Mouse (Mus musculus) MEL (cell line): Measurements from ENCODE around the gene Rassf3. TPM values are rescaled to one million over a fixed set of nuclear protein-coding genes. Genes with fewer than 3 reads are reported as not detected.

ENCODE experiments used
- DNase-seq: peaks from one replicate; pipeline ENCODE4 v3.0.0; 2011; ENCODE audit warnings: low read depth, low spot score
- H3K27ac ChIP-seq: 2 replicates; pipeline ENCODE4 v1.5.1; 2012; ENCODE audit warnings: low read depth, mild to moderate bottlenecking, control low read depth, low read length, moderate library complexity; ENCODE audit not compliant: control insufficient read depth
- H3K27me3 ChIP-seq, 2 experiments: fragments of 150-350 bp in 1 of 2; sonication (generic) in 1 of 2; 2 replicates each; pipeline ENCODE4 v1.6.1; 2012; ENCODE audit warnings: low read length in 2 of 2, mild to moderate bottlenecking in 2 of 2, improper control_type of control experiment in 1 of 2, moderate library complexity in 1 of 2; ENCODE audit not compliant: insufficient read depth in 2 of 2, control insufficient read depth in 1 of 2
- H3K36me3 ChIP-seq, 2 experiments: 2 replicates each; pipeline ENCODE4 v1.6.1; 2012 to 2014; ENCODE audit warnings: low read length in 2 of 2, improper control_type of control experiment in 1 of 2, inconsistent platforms in 1 of 2, mild to moderate bottlenecking in 1 of 2; ENCODE audit not compliant: insufficient read depth in 2 of 2, control insufficient read depth in 1 of 2
- H3K4me1 ChIP-seq, 2 experiments: fragments of 150-350 bp in 1 of 2; sonication (generic) in 1 of 2; 2 replicates each; pipeline ENCODE4 v1.6.1; 2012; ENCODE audit warnings: low read length in 2 of 2, improper control_type of control experiment in 1 of 2, mild to moderate bottlenecking in 1 of 2; ENCODE audit not compliant: insufficient read depth in 2 of 2, control insufficient read depth in 1 of 2
- H3K4me3 ChIP-seq, 2 experiments: fragments of 150-350 bp in 1 of 2; sonication (generic) in 1 of 2; 2 replicates each; pipeline ENCODE4 v1.5.1; 2012; ENCODE audit warnings: low read depth in 2 of 2, low read length in 2 of 2, mild to moderate bottlenecking in 2 of 2, moderate library complexity in 2 of 2, control low read depth in 1 of 2, improper control_type of control experiment in 1 of 2; ENCODE audit not compliant: control insufficient read depth in 1 of 2, insufficient read depth in 1 of 2
- H3K79me2 ChIP-seq: 2 replicates; pipeline ENCODE4 v1.6.1; 2012; ENCODE audit warnings: mild to moderate bottlenecking, low read length, moderate library complexity; ENCODE audit not compliant: control insufficient read depth, poor library complexity, insufficient read depth
- H3K9ac ChIP-seq: 2 replicates; pipeline ENCODE4 v1.6.1; 2012; ENCODE audit warnings: low read depth, mild to moderate bottlenecking, control low read depth, low read length, moderate library complexity; ENCODE audit not compliant: control insufficient read depth, poor library complexity, severe bottlenecking
- H3K9me3 ChIP-seq: fragments of 150-350 bp; sonication (generic); replicated peaks from 2 replicates; pipeline ENCODE4 v1.6.1; 2012; ENCODE audit warnings: mild to moderate bottlenecking, low read length, improper control_type of control experiment, moderate library complexity; ENCODE audit not compliant: insufficient read depth
- BHLHE40 ChIP-seq: IDR thresholded peaks from 2 replicates; pipeline ENCODE4 v1.6.1; 2012; ENCODE audit warnings: low read depth, mild to moderate bottlenecking, inconsistent platforms, low read length, improper control_type of control experiment, borderline replicate concordance
- CHD2 ChIP-seq: IDR thresholded peaks from 2 replicates; pipeline ENCODE4 v1.6.1; 2011; ENCODE audit warnings: low read length, improper control_type of control experiment
- E2F4 ChIP-seq: IDR thresholded peaks from 2 replicates; pipeline ENCODE4 v1.6.1; 2011; ENCODE audit warnings: low read depth, low read length, improper control_type of control experiment, borderline replicate concordance
- ELF1 ChIP-seq: IDR thresholded peaks from 2 replicates; pipeline ENCODE4 v1.6.1; 2014; ENCODE audit warnings: low read depth, mild to moderate bottlenecking, inconsistent platforms, low read length, improper control_type of control experiment, moderate library complexity
- EP300 ChIP-seq, 2 experiments: IDR thresholded peaks; 2 replicates each; pipeline ENCODE4 v1.6.1; 2011; ENCODE audit warnings: improper control_type of control experiment in 2 of 2, low read length in 2 of 2, low read depth in 1 of 2, mild to moderate bottlenecking in 1 of 2
- ETS1 ChIP-seq: IDR thresholded peaks from 2 replicates; pipeline ENCODE4 v1.6.1; 2012; ENCODE audit warnings: low read depth, mild to moderate bottlenecking, inconsistent platforms, low read length, improper control_type of control experiment, moderate library complexity
- GATA1 ChIP-seq: IDR thresholded peaks from 2 replicates; pipeline ENCODE4 v1.6.1; 2011; ENCODE audit warnings: low read depth, low read length, improper control_type of control experiment
- HCFC1 ChIP-seq: IDR thresholded peaks from 2 replicates; pipeline ENCODE4 v1.6.1; 2012; ENCODE audit warnings: low read depth, mild to moderate bottlenecking, inconsistent platforms, low read length, improper control_type of control experiment, moderate library complexity
- KAT2A ChIP-seq: conservative IDR thresholded peaks from 2 replicates; pipeline ENCODE4 v1.6.1; 2012; ENCODE audit warnings: low read depth, low read length, improper control_type of control experiment, inconsistent platforms
- MAFK ChIP-seq: IDR thresholded peaks from 2 replicates; pipeline ENCODE4 v1.6.1; 2011; ENCODE audit warnings: low read depth, mild to moderate bottlenecking, low read length, improper control_type of control experiment, borderline replicate concordance
- MEF2A ChIP-seq: IDR thresholded peaks from 2 replicates; pipeline ENCODE4 v1.6.1; 2014; ENCODE audit warnings: low read depth, mild to moderate bottlenecking, inconsistent platforms, low read length, improper control_type of control experiment; ENCODE audit not compliant: poor library complexity, insufficient replicate concordance, severe bottlenecking; ENCODE audit errors: extremely low read depth
- MXI1 ChIP-seq: IDR thresholded peaks from 2 replicates; pipeline ENCODE4 v1.6.1; 2011; ENCODE audit warnings: mild to moderate bottlenecking, low read depth, low read length, improper control_type of control experiment
- MYB ChIP-seq: IDR thresholded peaks from 2 replicates; pipeline ENCODE4 v1.6.1; 2011; ENCODE audit warnings: mild to moderate bottlenecking, low read depth, low read length, improper control_type of control experiment
- MYC ChIP-seq: IDR thresholded peaks from 2 replicates; pipeline ENCODE4 v1.6.1; 2011; ENCODE audit warnings: low read depth, mild to moderate bottlenecking, low read length, improper control_type of control experiment, moderate library complexity
- POLR2AphosphoS2 ChIP-seq: IDR thresholded peaks from 2 replicates; pipeline ENCODE4 v1.6.1; 2011; ENCODE audit warnings: low read length, improper control_type of control experiment
- RAD21 ChIP-seq: IDR thresholded peaks from 2 replicates; pipeline ENCODE4 v1.6.1; 2011; ENCODE audit warnings: mild to moderate bottlenecking, low read depth, low read length, improper control_type of control experiment
- RCOR1 ChIP-seq: IDR thresholded peaks from 2 replicates; pipeline ENCODE4 v1.6.1; 2012; ENCODE audit warnings: low read depth, mild to moderate bottlenecking, inconsistent platforms, low read length, improper control_type of control experiment
- SIN3A ChIP-seq: IDR thresholded peaks from 2 replicates; pipeline ENCODE4 v1.6.1; 2012; ENCODE audit warnings: low read length, improper control_type of control experiment, inconsistent platforms
- SMC3 ChIP-seq: IDR thresholded peaks from 2 replicates; pipeline ENCODE4 v1.6.1; 2011; ENCODE audit warnings: low read depth, low read length, improper control_type of control experiment
- TAL1 ChIP-seq: IDR thresholded peaks from 2 replicates; pipeline ENCODE4 v1.6.1; 2012; ENCODE audit warnings: mild to moderate bottlenecking, inconsistent platforms, low read length, moderate library complexity, mixed read lengths
- TBP ChIP-seq: IDR thresholded peaks from 2 replicates; pipeline ENCODE4 v1.8.0; 2011; ENCODE audit warnings: low read depth, low read length, improper control_type of control experiment
- TCF12 ChIP-seq: IDR thresholded peaks from 2 replicates; pipeline ENCODE4 v1.6.1; 2014; ENCODE audit warnings: low read depth, mild to moderate bottlenecking, inconsistent platforms, low read length, improper control_type of control experiment, moderate library complexity
- ZMIZ1 ChIP-seq: IDR thresholded peaks from 2 replicates; pipeline ENCODE4 v1.6.1; 2012; ENCODE audit warnings: low read depth, mild to moderate bottlenecking, inconsistent platforms, low read length, improper control_type of control experiment, moderate library complexity
- polyA plus RNA-seq, 2 experiments: library from polyadenylated mRNA; stranded (reverse) in 1 of 2; unstranded in 1 of 2; fragments of >175 nt in 1 of 2; fragments of >200 nt in 1 of 2; gene quantifications; 2 replicates each; pipeline versions ENCODE4 v1.2.1 to v1.2.4; 2012; ENCODE audit warnings: low replicate concordance in 2 of 2, low read depth in 1 of 2; ENCODE audit not compliant: insufficient read length in 2 of 2, insufficient read depth in 1 of 2, missing spikeins in 1 of 2
- total RNA-seq: library from RNA; depleted of rRNA; stranded (reverse); fragments of 300-350 nt; gene quantifications from 2 replicates; pipeline ENCODE4 v1.2.3, GENCODE M21; 2012

Gene Rassf3
- total and polyA plus RNA-seq, 3 experiments = 9.2 to 15.8 TPM; not detected in 1

DNA sequence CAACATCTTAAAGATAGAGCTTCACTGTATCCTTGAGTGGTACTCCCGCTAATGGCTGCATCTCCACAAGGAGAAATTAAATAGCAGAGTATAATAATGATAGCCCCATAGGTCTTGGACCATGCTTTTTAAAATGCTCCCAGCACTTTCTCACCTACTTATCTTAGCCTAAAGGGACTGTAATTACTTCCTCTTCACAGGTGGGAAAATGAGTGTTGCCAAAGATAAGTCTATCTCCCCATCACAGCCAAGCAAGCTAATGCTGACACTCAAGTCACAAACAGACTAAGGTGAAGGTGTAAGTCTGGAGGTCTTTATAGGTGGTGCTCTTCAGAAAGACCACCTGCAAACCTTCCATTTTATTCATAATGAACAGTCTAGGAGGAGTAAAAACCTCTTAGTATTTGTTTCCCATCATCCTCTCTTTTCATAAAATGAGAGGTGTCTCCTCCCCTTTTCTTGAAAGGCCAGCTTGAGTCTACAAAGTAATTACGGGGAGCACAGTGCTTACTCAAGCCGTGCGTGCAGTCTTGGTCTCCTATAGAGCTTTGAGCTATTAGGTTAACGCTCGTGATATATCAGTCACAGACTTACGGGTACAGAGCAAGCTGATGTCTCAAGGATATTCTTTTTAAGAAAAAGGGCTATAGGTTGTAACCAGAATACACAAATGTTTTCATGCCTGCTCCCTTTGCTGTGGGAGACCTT is 16.6 kb upstream of the Rassf3 start:
- Histone ChIP-seq H3K9me3 (no peaks in the 10 kb centered on the region), H3K4me1 (peaks cover 6 to 14% of the 10 kb centered on the region in 2 experiments), H3K27ac (peak overlapping the region; percentile 36), H3K9ac (no peak overlapping the region), H3K79me2 (no peaks in the 10 kb centered on the region), H3K27me3 (no peaks in the 10 kb centered on the region), H3K4me3 (no peak overlapping the region), H3K36me3 (peaks cover 0 to 17% of the 10 kb centered on the region in 2 experiments; a peak in 2 of 4 replicates)
- TF ChIP-seq SMC3 (no peak), EP300 (IDR thresholded peaks at IDR 0.05; ENCODE audit: low read depth in 1 of 2, low read length in 2 of 2) (peak; percentile 98), GATA1 (peak; percentile 99), BHLHE40 (peak; percentile 40; the same call in 1 of the 2 replicates), TBP (peak; percentile 69), SIN3A (peak; percentile 75), ZMIZ1 (peak; percentile 74; the same call in 1 of the 2 replicates), POLR2AphosphoS2 (0 out of 2 replicates have a peak, but pooled peaks have one; percentile 45), MYB (no peak), MXI1 (0 out of 2 replicates have a peak, but pooled peaks have one; percentile 44), ELF1 (0 out of 2 replicates have a peak, but pooled peaks have one; percentile 11), RAD21 (no peak), HCFC1 (peak; percentile 50; the same call in 1 of the 2 replicates), CHD2 (no peak; the same call in 1 of the 2 replicates), RCOR1 (peak; percentile 86), MAFK (0 out of 2 replicates have a peak, but pooled peaks have one; percentile 25), TCF12 (peak; percentile 100), KAT2A (no peak), ETS1 (peak; percentile 91), MEF2A (no peak), TAL1 (peak; percentile 91), E2F4 (no peak), MYC (peak; percentile 93)
- DNase-seq = peak; percentile 78
